Mouse (Mus musculus): Measurements from ENCODE around the gene Lrrc4.

- TF ChIP-seq CTCF (IDR thresholded peaks at IDR 0.05; ENCODE audit: control insufficient read depth, insufficient read depth, insufficient read length), result no peak
- TF ChIP-seq USF1 (IDR thresholded peaks at IDR 0.05; ENCODE audit: low read depth), result no peak
- no peak for TF ChIP-seq MYOD1 (IDR thresholded peaks at IDR 0.05; ENCODE audit: control insufficient read depth, insufficient read length, low read depth)
- TF ChIP-seq MAX (IDR thresholded peaks at IDR 0.05), result no peak
- no peak for TF ChIP-seq FOSL1 (IDR thresholded peaks at IDR 0.05; ENCODE audit: insufficient read depth, low read length, poor library complexity, severe bottlenecking)
- TF ChIP-seq CEBPB (IDR thresholded peaks at IDR 0.05; ENCODE audit: low read depth), result no peak
- TF ChIP-seq MYOG (IDR thresholded peaks at IDR 0.05; ENCODE audit: control insufficient read depth, extremely low read depth, insufficient read length), result no peak
These were observed 25.9 kb upstream of the Lrrc4 start for GRCm38 (mm10) chr6:28857198-28858180.

Data from C2C12 (cell line).